Comparison of ENCODE assay signal across 8 mouse cellular contexts in the genomic region with DNA sequence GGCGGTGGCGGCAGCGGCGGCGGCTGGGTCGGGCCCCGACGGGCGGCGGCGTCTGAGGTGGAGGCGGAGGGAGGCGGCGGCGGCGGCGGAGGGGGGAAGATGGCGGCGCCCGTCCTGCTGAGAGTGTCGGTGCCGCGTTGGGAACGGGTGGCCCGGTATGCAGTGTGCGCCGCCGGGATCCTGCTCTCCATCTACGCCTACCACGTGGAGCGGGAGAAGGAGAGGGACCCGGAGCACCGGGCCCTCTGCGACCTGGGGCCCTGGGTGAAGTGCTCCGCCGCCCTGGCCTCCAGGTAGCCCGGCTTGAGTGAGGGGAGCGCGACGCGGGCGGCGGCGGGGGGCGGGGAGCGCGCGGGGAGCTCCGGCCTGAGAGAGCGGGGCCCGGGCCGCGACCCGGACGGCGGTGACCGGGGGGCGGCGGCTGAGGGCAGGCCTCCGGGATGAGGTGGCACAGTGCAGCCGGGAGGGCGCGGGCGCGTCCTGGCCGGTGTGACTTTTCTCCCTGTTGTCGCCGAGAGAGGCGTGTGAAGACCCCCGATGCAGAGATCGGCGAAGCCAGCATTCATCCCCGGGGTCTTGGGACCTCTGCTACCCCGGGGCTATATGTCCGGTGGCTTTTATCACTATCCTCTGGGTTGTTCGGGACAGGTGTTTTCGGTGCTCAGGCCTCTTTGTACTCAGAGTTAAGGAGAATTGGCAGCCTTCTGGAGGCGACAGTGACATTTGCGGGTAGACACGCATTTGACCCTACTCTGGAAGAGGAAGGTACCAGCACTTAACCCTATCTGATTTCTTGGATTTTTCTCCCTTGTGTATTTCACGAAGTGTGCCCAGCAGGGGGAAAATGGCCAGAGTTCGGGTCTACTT. TPM values are rescaled to one million over a fixed set of nuclear protein-coding genes. Genes with fewer than 3 reads are reported as not detected.
A peak's percentile ranks its signal among the peaks of the same experiment; 100 is the strongest.
DNase-seq lines count a peak whose midpoint lies in the region; ATAC-seq and TF ChIP-seq lines count a peak whose summit lies in the region.
"Not testable (repeated sequence)": the region's sequence is repeated elsewhere in the genome, so short reads cannot be mapped to it uniquely, and the experiment has no call there.

No protein-coding gene starts in this region.

- not testable (repeated sequence) for TF ChIP-seq POLR2A in bone marrow macrophage, adult 2 months (IDR thresholded peaks at IDR 0.05; ENCODE audit: borderline replicate concordance, low read depth, low read length)

- TF ChIP-seq CTCF in C2C12 (IDR thresholded peaks at IDR 0.05; ENCODE audit: control insufficient read depth, insufficient read depth, insufficient read length); bone marrow macrophage, adult 2 months (IDR thresholded peaks at IDR 0.05; ENCODE audit: low read depth, low read length): not testable (repeated sequence)

- H3K4me1 ChIP-seq in bone marrow macrophage, adult 2 months (ENCODE audit: control insufficient read depth, insufficient read depth, low read length), result peaks cover 13% of the 10 kb centered on the region
- H3K4me1 ChIP-seq in heart, embryonic 11.5 days (ENCODE audit: control insufficient read depth, insufficient read depth, low read length); limb, embryonic 15.5 days: not testable (repeated sequence)
- peaks cover 11% of the 10 kb centered on the region for H3K4me1 ChIP-seq in midbrain, embryonic 15.5 days

- H3K9ac ChIP-seq in heart, embryonic 11.5 days (ENCODE audit: low read depth, low read length), result peak overlapping the region; percentile 84
- H3K9ac ChIP-seq in limb, embryonic 15.5 days, result peak overlapping the region; percentile 70
- H3K9ac ChIP-seq in midbrain, embryonic 15.5 days, result peak overlapping the region; percentile 58

- peak; percentile 47 for DNase-seq in kidney, adult 9 months
- DNase-seq in spleen, postnatal 10 days (ENCODE audit: low spot score in 2 of 2), result peak; percentile 64

- H3K9me3 ChIP-seq in heart, embryonic 11.5 days (replicated peaks; ENCODE audit: control insufficient read depth, low read length); limb, embryonic 15.5 days; midbrain, embryonic 15.5 days: not testable (repeated sequence)

- H3K4me3 ChIP-seq in C2C12 (ENCODE audit: insufficient read depth, poor library complexity, severe bottlenecking), result peak overlapping the region; percentile 60
- peak overlapping the region; percentile 92 for H3K4me3 ChIP-seq in bone marrow macrophage, adult 2 months (ENCODE audit: insufficient read depth, low read length)
- H3K4me3 ChIP-seq in heart, embryonic 11.5 days (ENCODE audit: low read depth, low read length), result peak overlapping the region; percentile 90
- peak overlapping the region; percentile 81 for H3K4me3 ChIP-seq in limb, embryonic 15.5 days
- H3K4me3 ChIP-seq in midbrain, embryonic 15.5 days, result peak overlapping the region; percentile 58

- H3K27ac ChIP-seq in bone marrow macrophage, adult 2 months (ENCODE audit: insufficient read depth, low read depth, low read length), result peak overlapping the region; percentile 26
- H3K27ac ChIP-seq in heart, embryonic 11.5 days (ENCODE audit: low read depth, low read length), result peak overlapping the region; percentile 71
- peak overlapping the region; percentile 62 for H3K27ac ChIP-seq in limb, embryonic 15.5 days
- H3K27ac ChIP-seq in midbrain, embryonic 15.5 days, result peak overlapping the region; percentile 68

- H3K79me2 ChIP-seq in C2C12 (ENCODE audit: control insufficient read depth, insufficient read depth), result peaks cover 50% of the 10 kb centered on the region

- H3K27me3 ChIP-seq in C2C12 (ENCODE audit: control insufficient read depth, insufficient read depth, insufficient read length); heart, embryonic 11.5 days (ENCODE audit: control insufficient read depth, insufficient read depth, low read length); limb, embryonic 15.5 days; midbrain, embryonic 15.5 days (replicated peaks): not testable (repeated sequence)

- H3K79me3 ChIP-seq in C2C12 (ENCODE audit: low read depth), result peaks cover 31% of the 10 kb centered on the region

- H3K36me3 ChIP-seq in C2C12 (ENCODE audit: control insufficient read depth, insufficient read depth); heart, embryonic 11.5 days (ENCODE audit: control insufficient read depth, insufficient read depth, low read length); limb, embryonic 15.5 days; midbrain, embryonic 15.5 days (replicated peaks): not testable (repeated sequence)

- H3ac ChIP-seq in C2C12 (ENCODE audit: control insufficient read depth, insufficient read length, low read depth), result peak overlapping the region; percentile 52

- WGBS in heart, embryonic 11.5 days (ENCODE audit: insufficient replicate concordance), result under 1% methylated on average over 42 of the region's 82 CpGs
- 1% methylated on average over 50 of the region's 82 CpGs for WGBS in limb, embryonic 15.5 days
- WGBS in midbrain, embryonic 15.5 days, result under 1% methylated on average over 49 of the region's 82 CpGs

- peak; percentile 17 for ATAC-seq in erythroblast, adult 5-6 weeks (replicated peaks; ENCODE audit: low FRiP score, poor library complexity, severe bottlenecking)
- ATAC-seq in heart, embryonic 11.5 days (replicated peaks; ENCODE audit: insufficient number of reproducible peaks, low FRiP score, low TSS enrichment), result peak; percentile 41
- peak; percentile 12 for ATAC-seq in limb, embryonic 15.5 days (ENCODE audit: insufficient number of reproducible peaks, low FRiP score, low TSS enrichment, low read depth)
- peak; percentile 76 for ATAC-seq in midbrain, embryonic 15.5 days (replicated peaks)

- H3K4me2 ChIP-seq in heart, embryonic 11.5 days, result peak overlapping the region; percentile 90
- H3K4me2 ChIP-seq in limb, embryonic 15.5 days, result peak overlapping the region; percentile 70
- H3K4me2 ChIP-seq in midbrain, embryonic 15.5 days, result peak overlapping the region; percentile 77

RNA-seq across cellular contexts. Expression of gene Vkorc1l1, which starts 0.5 kb away (rescaled TPM):
- 16.5 TPM for polyA plus RNA-seq in C2C12 (2012; fragmentation: generic; extraction: Trizol)
- 16.5 and 17.7 TPM in 2 replicates for polyA plus RNA-seq in bone marrow macrophage, adult 2 months (2012; ENCODE audit: insufficient read depth, insufficient read length, missing spikeins)
- total RNA-seq in erythroblast, adult 5-6 weeks (2015; ENCODE audit: low replicate concordance), result 39.8 and 49.3 TPM in 2 replicates
- 27.2 and 30.7 TPM in 2 replicates for total RNA-seq in erythroblast, adult 5-6 weeks (2017; ENCODE audit: low replicate concordance)
- 16.3 and 16.7 TPM in 2 replicates for polyA plus RNA-seq in heart, embryonic 11.5 days (2014; fragmentation: Nextera tagmentation; extraction: Ambion mirVana)
- polyA plus RNA-seq in limb, embryonic 15.5 days (2015; fragmentation: Nextera tagmentation; extraction: Ambion mirVana), result 21.2 and 28.5 TPM in 2 replicates
- 31.9 and 32.8 TPM in 2 replicates for polyA plus RNA-seq in midbrain, embryonic 15.5 days (2015; fragmentation: Nextera tagmentation; extraction: Ambion mirVana)

RNA-seq across cellular contexts. Expression of gene Nupr1l, which starts 34.0 kb away (rescaled TPM):
- polyA plus RNA-seq in C2C12 (2012; fragmentation: generic; extraction: Trizol), result 0.28 TPM
- 2.9 and 4.5 TPM in 2 replicates for polyA plus RNA-seq in bone marrow macrophage, adult 2 months (2012; ENCODE audit: insufficient read depth, insufficient read length, missing spikeins)
- not detected in 2 replicates for total RNA-seq in erythroblast, adult 5-6 weeks (2015; ENCODE audit: low replicate concordance)
- not detected in 2 replicates for total RNA-seq in erythroblast, adult 5-6 weeks (2017; ENCODE audit: low replicate concordance)
- 1.0 and 2.4 TPM in 2 replicates for polyA plus RNA-seq in heart, embryonic 11.5 days (2014; fragmentation: Nextera tagmentation; extraction: Ambion mirVana)
- 3.1 and 3.6 TPM in 2 replicates for polyA plus RNA-seq in limb, embryonic 15.5 days (2015; fragmentation: Nextera tagmentation; extraction: Ambion mirVana)
- polyA plus RNA-seq in midbrain, embryonic 15.5 days (2015; fragmentation: Nextera tagmentation; extraction: Ambion mirVana), result 3.9 and 5.9 TPM in 2 replicates

RNA-seq across cellular contexts. Expression of gene Phkg1, which starts 44.0 kb away (rescaled TPM):
- polyA plus RNA-seq in C2C12 (2012; fragmentation: generic; extraction: Trizol), result 0.15 TPM
- polyA plus RNA-seq in bone marrow macrophage, adult 2 months (2012; ENCODE audit: insufficient read depth, insufficient read length, missing spikeins), result 0.29 and 0.51 TPM in 2 replicates
- not detected in 2 replicates for total RNA-seq in erythroblast, adult 5-6 weeks (2015; ENCODE audit: low replicate concordance)
- not detected in 2 replicates for total RNA-seq in erythroblast, adult 5-6 weeks (2017; ENCODE audit: low replicate concordance)
- polyA plus RNA-seq in heart, embryonic 11.5 days (2014; fragmentation: Nextera tagmentation; extraction: Ambion mirVana), result 0.32 and 0.42 TPM in 2 replicates
- 0.32 and 1.7 TPM in 2 replicates for polyA plus RNA-seq in limb, embryonic 15.5 days (2015; fragmentation: Nextera tagmentation; extraction: Ambion mirVana)
- polyA plus RNA-seq in midbrain, embryonic 15.5 days (2015; fragmentation: Nextera tagmentation; extraction: Ambion mirVana), result 0.40 and 0.56 TPM in 2 replicates

RNA-seq across cellular contexts. Expression of gene Zbed5, which starts 46.8 kb away (rescaled TPM):
- polyA plus RNA-seq in C2C12 (2012; fragmentation: generic; extraction: Trizol), result 1.4 TPM
- 0.95 TPM in 1 of 2 replicates, not detected in the other for polyA plus RNA-seq in bone marrow macrophage, adult 2 months (2012; ENCODE audit: insufficient read depth, insufficient read length, missing spikeins)
- 1.3 TPM in 1 of 2 replicates, not detected in the other for total RNA-seq in erythroblast, adult 5-6 weeks (2015; ENCODE audit: low replicate concordance)
- 0.68 TPM in 1 of 2 replicates, not detected in the other for total RNA-seq in erythroblast, adult 5-6 weeks (2017; ENCODE audit: low replicate concordance)
- 4.8 and 5.8 TPM in 2 replicates for polyA plus RNA-seq in heart, embryonic 11.5 days (2014; fragmentation: Nextera tagmentation; extraction: Ambion mirVana)
- polyA plus RNA-seq in limb, embryonic 15.5 days (2015; fragmentation: Nextera tagmentation; extraction: Ambion mirVana), result 6.2 and 7.4 TPM in 2 replicates
- polyA plus RNA-seq in midbrain, embryonic 15.5 days (2015; fragmentation: Nextera tagmentation; extraction: Ambion mirVana), result 16.6 and 17.3 TPM in 2 replicates

RNA-seq across cellular contexts. Expression of gene Chchd2, which starts 55.0 kb away (rescaled TPM):
- 856 TPM for polyA plus RNA-seq in C2C12 (2012; fragmentation: generic; extraction: Trizol)
- polyA plus RNA-seq in bone marrow macrophage, adult 2 months (2012; ENCODE audit: insufficient read depth, insufficient read length, missing spikeins), result 253 and 308 TPM in 2 replicates
- 105 and 122 TPM in 2 replicates for total RNA-seq in erythroblast, adult 5-6 weeks (2015; ENCODE audit: low replicate concordance)
- 41.2 and 119 TPM in 2 replicates for total RNA-seq in erythroblast, adult 5-6 weeks (2017; ENCODE audit: low replicate concordance)
- polyA plus RNA-seq in heart, embryonic 11.5 days (2014; fragmentation: Nextera tagmentation; extraction: Ambion mirVana), result 871 and 955 TPM in 2 replicates
- 814 and 824 TPM in 2 replicates for polyA plus RNA-seq in limb, embryonic 15.5 days (2015; fragmentation: Nextera tagmentation; extraction: Ambion mirVana)
- 674 and 719 TPM in 2 replicates for polyA plus RNA-seq in midbrain, embryonic 15.5 days (2015; fragmentation: Nextera tagmentation; extraction: Ambion mirVana)

Comparison
In these comparisons a context has a peak if more than half of its experiments do, and no peak if none do; other contexts are left out.
1. Peak in every context shown above with its lines: DNase-seq, ATAC-seq, H3K4me3 ChIP-seq and H3K27ac ChIP-seq.
2. ATAC-seq: peak in every context shown above with its lines; median percentile 76 in midbrain, embryonic 15.5 days; 41 in heart, embryonic 11.5 days; 17 in erythroblast, adult 5-6 weeks; 12 in limb, embryonic 15.5 days.